Mouse (Mus musculus) neutrophil, adult 83 days (primary cell): ENCODE data around the gene Vmn1r143. TPM values are rescaled to one million over a fixed set of nuclear protein-coding genes. Genes with fewer than 3 reads are reported as not detected.

Experiments
- total RNA-seq, 2 experiments: library from RNA; stranded (reverse); gene quantifications; one replicate each; pipeline ENCODE4 v1.2.4; 2023

Vmn1r143 gene
- not detected for total RNA-seq

DNA sequence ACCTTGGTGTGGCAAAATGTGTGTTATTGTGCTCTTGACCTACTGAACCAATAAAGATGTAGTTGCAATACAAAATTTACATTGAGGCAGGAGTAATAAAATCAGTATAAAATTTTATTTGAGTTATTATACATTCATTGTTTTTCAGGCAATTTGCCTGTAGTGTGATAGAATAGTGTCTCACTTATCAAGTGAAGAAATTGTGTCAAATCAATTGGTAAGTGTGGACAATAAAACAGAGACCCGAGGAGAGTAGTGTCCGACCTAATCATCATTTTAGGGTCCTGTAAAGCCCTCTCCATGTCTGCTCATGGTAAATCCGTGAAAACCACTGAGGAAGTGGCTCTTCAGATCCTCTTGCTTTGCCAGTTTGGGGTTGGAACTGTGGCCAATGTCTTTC, at the start of gene Vmn1r143:
Vmn1r143 (plus strand) TSS at position 301 of the 400 bp plus-strand sequence.

GRCm38 (mm10) chr7:22163935-22164334, 25.2 kb upstream of the Vmn1r143 start, which contains the start of gene Vmn1r142:
Vmn1r142 (minus strand) TSS chr7:22164035.

GRCm38 (mm10) chr7:22201164-22201563, 12.0 kb downstream of the Vmn1r143 start, which contains the start of gene Gm8653:
Gm8653 (minus strand) TSS chr7:22201264.

GRCm38 (mm10) chr7:22229384-22229783, 40.2 kb downstream of the Vmn1r143 start, which contains the start of gene Gm8453:
Gm8453 (minus strand) TSS chr7:22229484.

Other genes starting within 250 kb of the Vmn1r143 start
- not detected for gene Vmn1r137, start 194.8 kb upstream of the Vmn1r143 start, total RNA-seq
- gene Vmn1r138, start 160.5 kb upstream of the Vmn1r143 start, total RNA-seq = not detected
- gene Gm6176, start 133.1 kb upstream of the Vmn1r143 start, total RNA-seq = not detected
- not detected for gene Vmn1r139, start 120.3 kb upstream of the Vmn1r143 start, total RNA-seq
- not detected for gene Gm16451, start 71.1 kb upstream of the Vmn1r143 start, total RNA-seq
- gene Gm10666, start 54.6 kb upstream of the Vmn1r143 start, total RNA-seq = not detected
- gene Vmn1r142, start 25.3 kb upstream of the Vmn1r143 start, total RNA-seq = not detected
- gene Gm8653, start 11.9 kb downstream of the Vmn1r143 start, total RNA-seq = not detected
- gene Gm8453, start 40.1 kb downstream of the Vmn1r143 start, total RNA-seq = not detected
- gene Gm4187, start 140.3 kb downstream of the Vmn1r143 start, total RNA-seq = not detected
- not detected for gene Gm8660, start 181.7 kb downstream of the Vmn1r143 start, total RNA-seq
- gene Vmn1r148, start 224.2 kb downstream of the Vmn1r143 start, total RNA-seq = not detected
- gene Vmn1r149, start 248.9 kb downstream of the Vmn1r143 start, total RNA-seq = not detected